Mouse (Mus musculus) forebrain, postnatal 0 days (tissue): ENCODE measurements around the gene Ckb. TPM values are rescaled to one million over a fixed set of nuclear protein-coding genes. Genes with fewer than 3 reads are reported as not detected.

Source experiments
- ATAC-seq: fragments of 200-750 bp; cut with Nextera tagmentation; 2 replicates; pipeline ENCODE4 v1.8.0; 2017; ENCODE audit warnings: mild to moderate bottlenecking, moderate library complexity
- DNase-seq: peaks from one replicate; pipeline ENCODE4 v3.0.0-alpha.2; 2015
- H3K27ac ChIP-seq: fragments of 300-500 bp; sonication (generic); 2 replicates; pipeline ENCODE4 v1.5.1; 2014; ENCODE audit warnings: low read depth, mild to moderate bottlenecking, antibody characterized with exemption, low read length, moderate library complexity, mixed read lengths
- H3K27me3 ChIP-seq: fragments of 300-500 bp; sonication (generic); 2 replicates; pipeline ENCODE4 v1.6.1; 2014; ENCODE audit warnings: mild to moderate bottlenecking, low read length, mixed read lengths; ENCODE audit not compliant: insufficient read depth
- H3K36me3 ChIP-seq: fragments of 300-500 bp; sonication (generic); 2 replicates; pipeline ENCODE4 v1.6.1; 2014; ENCODE audit warnings: mild to moderate bottlenecking, moderate library complexity; ENCODE audit not compliant: insufficient read depth
- H3K4me1 ChIP-seq: fragments of 300-500 bp; sonication (generic); 2 replicates; pipeline ENCODE4 v1.6.1; 2014; ENCODE audit warnings: antibody characterized with exemption; ENCODE audit not compliant: insufficient read depth
- H3K4me2 ChIP-seq: fragments of 300-500 bp; sonication (generic); 2 replicates; pipeline ENCODE4 v1.6.1; 2014; ENCODE audit warnings: low read depth, mild to moderate bottlenecking, moderate library complexity
- H3K4me3 ChIP-seq: fragments of 300-500 bp; sonication (generic); 2 replicates; pipeline ENCODE4 v1.5.1; 2014; ENCODE audit warnings: low read depth, low read length, mixed read lengths
- H3K9ac ChIP-seq: fragments of 300-500 bp; sonication (generic); 2 replicates; pipeline ENCODE4 v1.6.1; 2014; ENCODE audit warnings: mild to moderate bottlenecking
- H3K9me3 ChIP-seq: fragments of 300-500 bp; sonication (generic); 2 replicates; pipeline ENCODE4 v1.6.1; 2016; ENCODE audit warnings: low read length
- CTCF ChIP-seq: sonication (generic); IDR thresholded peaks from 2 replicates; pipeline ENCODE4 v1.5.1; 2016; ENCODE audit warnings: antibody characterized with exemption, control low read depth, low read depth
- WGBS: fragments of 180-500 bp; shearing (Covaris S2); extraction: QIAGEN DNeasy Blood & Tissue Kit; methylation state at CpG from one replicate; pipeline ENCODE4 v1.1.7; 2014; 5-methylcytosine and 5-hydroxymethylcytosine counted together
- polyA plus RNA-seq: library from polyadenylated mRNA; unstranded; fragments of >200 nt; fragmentation: Nextera tagmentation; extraction: Ambion mirVana; gene quantifications from 2 replicates; pipeline ENCODE4 v1.2.1, GENCODE M21; 2015
- total RNA-seq: library from RNA; depleted of rRNA; stranded (reverse); fragments of >200 nt; gene quantifications from 2 replicates; pipeline ENCODE4 v1.2.3, GENCODE M21; 2014

Ckb gene
- total and polyA plus RNA-seq, 2 experiments from 2014 or later: 1,430 to 1,650 TPM

DNA sequence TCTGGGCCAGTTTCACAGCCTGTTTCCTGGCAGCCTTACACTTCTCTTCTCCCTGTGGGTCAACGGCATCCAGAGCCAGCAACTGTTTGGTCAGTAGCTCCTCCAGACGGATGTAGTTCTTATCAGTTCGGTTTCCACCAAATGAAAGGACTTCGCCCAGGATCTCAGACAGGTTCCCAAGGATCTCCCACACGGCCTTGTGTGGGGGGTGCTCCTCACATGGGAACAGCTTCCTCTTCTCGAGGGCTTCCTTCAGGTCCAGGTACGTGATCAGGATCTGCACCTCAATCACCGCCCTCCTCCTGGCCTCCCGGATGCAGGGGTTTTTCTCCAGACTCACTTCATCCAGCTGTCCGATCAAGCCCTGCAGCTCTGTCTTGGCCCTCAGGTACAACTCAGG, 38.0 kb upstream of the Ckb start:
- Histone ChIP-seq H3K4me1 (peaks cover 13% of the 10 kb centered on the region), H3K4me3 (no peak overlapping the region), H3K4me2 (no peak overlapping the region), H3K27me3 (no peaks in the 10 kb centered on the region), H3K36me3 (peaks cover 40% of the 10 kb centered on the region), H3K27ac (no peak overlapping the region), H3K9me3 (no peaks in the 10 kb centered on the region), H3K9ac (no peak overlapping the region)
- ATAC-seq (no peak), DNase-seq (no peak)
- WGBS: 87% methylated on average over 10 of the region's 10 CpGs
- no peak for TF ChIP-seq CTCF

DNA sequence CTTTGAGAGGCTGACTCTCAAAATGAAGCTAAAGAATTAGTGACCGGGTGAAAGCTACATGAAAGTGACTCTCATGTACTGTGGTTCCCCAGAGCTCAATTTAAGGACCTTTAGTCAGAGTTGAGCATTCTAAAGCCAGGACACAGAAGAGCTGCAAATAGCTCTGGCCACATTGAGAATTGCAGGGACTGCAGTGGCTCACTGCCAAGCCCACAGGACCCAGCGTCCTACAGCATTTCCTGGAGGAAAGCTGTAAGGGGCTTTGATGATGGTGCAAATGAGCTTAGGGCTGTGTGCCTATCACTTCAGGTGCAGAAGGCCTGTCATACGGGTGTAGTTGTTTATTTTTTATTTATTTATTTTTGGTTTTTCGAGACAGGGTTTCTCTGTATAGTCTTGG, 36.0 kb upstream of the Ckb start:
- DNase-seq (no peak), ATAC-seq (no peak)
- no peaks in the 10 kb centered on the region for H3K9me3 ChIP-seq
- peaks cover 6% of the 10 kb centered on the region for H3K4me1 ChIP-seq
- 64% methylated on average over 4 of the region's 4 CpGs for WGBS
- H3K4me3 ChIP-seq: no peak overlapping the region
- H3K4me2 ChIP-seq: no peak overlapping the region
- H3K36me3 ChIP-seq: peaks cover 40% of the 10 kb centered on the region
- H3K27me3 ChIP-seq: no peaks in the 10 kb centered on the region
- TF ChIP-seq CTCF: no peak
- no peak overlapping the region for H3K9ac ChIP-seq
- peak overlapping the region; percentile 29; the same call in 1 of the 2 replicates for H3K27ac ChIP-seq

DNA sequence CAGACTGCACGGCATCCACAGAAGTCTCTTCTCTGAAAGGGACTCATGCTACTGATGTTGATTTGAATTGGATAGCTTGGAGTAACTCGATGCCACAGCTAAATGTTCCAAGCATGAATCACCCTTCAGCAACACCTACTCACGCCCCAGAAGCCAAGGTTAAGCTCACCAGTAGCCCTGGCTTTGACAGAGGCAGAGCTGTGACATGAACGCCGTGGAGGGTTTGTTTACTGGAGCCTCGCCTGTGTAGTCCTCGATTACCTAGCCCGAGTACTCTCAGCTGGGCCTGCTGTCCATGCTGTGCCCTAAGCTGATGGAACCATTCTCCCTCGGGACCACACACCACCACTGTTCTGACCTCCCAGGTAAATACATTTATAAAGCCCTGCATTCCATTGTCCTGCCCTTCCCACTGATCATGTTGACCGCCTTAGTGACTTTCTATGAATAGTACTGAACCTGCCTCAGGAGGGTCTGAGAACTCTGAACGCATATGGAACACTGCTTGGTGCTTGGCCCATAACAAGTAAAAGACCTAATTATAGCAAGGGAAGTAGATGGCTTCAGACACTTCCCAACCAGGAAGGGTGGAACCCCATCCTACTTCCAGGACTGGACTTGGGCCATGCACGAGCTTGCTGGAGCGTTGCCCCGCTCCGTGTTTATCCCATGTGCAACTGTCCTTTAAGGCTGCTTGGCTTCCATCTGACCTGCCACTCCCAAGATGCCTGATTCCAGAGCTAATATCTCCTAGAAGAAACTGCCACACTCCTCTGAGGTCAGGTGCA, 33.2 kb upstream of the Ckb start:
- Histone ChIP-seq H3K4me3 (no peak overlapping the region), H3K36me3 (peaks cover 31% of the 10 kb centered on the region), H3K9ac (no peak overlapping the region), H3K9me3 (no peaks in the 10 kb centered on the region), H3K4me1 (no peaks in the 10 kb centered on the region), H3K27ac (no peak overlapping the region), H3K27me3 (no peaks in the 10 kb centered on the region), H3K4me2 (no peak overlapping the region)
- 74% methylated on average over 15 of the region's 15 CpGs for WGBS
- TF ChIP-seq CTCF: no peak
- ATAC-seq (no peak), DNase-seq (no peak)

DNA sequence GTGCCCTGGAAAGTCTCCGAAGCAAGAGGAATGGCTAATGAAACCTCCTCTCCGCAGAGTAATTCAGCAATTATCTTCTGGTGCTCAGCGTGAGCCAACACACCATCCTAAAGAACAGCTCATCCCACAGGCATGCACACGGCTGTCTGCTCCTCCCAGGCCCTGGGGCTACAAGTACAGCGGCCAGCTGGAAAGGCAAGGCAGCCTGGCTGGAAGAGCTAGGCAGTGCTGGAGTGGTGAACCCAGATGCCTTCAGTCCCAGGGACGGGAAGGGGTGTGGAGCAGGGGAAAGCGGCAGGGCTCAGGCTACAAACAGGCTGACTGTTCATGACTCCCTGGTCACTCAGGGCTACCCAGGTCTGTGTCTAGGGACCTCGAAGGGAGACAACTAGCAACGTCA, 32.5 kb upstream of the Ckb start:
- H3K9me3 ChIP-seq: no peaks in the 10 kb centered on the region
- H3K4me3 ChIP-seq: no peak overlapping the region
- H3K4me1 ChIP-seq: no peaks in the 10 kb centered on the region
- no peak for TF ChIP-seq CTCF
- DNase-seq (no peak), ATAC-seq (no peak)
- no peak overlapping the region for H3K27ac ChIP-seq
- peaks cover 24% of the 10 kb centered on the region for H3K36me3 ChIP-seq
- 46% methylated on average over 9 of the region's 9 CpGs for WGBS
- no peak overlapping the region for H3K4me2 ChIP-seq
- no peak overlapping the region; the same call in 1 of the 2 replicates for H3K9ac ChIP-seq
- H3K27me3 ChIP-seq: no peaks in the 10 kb centered on the region

DNA sequence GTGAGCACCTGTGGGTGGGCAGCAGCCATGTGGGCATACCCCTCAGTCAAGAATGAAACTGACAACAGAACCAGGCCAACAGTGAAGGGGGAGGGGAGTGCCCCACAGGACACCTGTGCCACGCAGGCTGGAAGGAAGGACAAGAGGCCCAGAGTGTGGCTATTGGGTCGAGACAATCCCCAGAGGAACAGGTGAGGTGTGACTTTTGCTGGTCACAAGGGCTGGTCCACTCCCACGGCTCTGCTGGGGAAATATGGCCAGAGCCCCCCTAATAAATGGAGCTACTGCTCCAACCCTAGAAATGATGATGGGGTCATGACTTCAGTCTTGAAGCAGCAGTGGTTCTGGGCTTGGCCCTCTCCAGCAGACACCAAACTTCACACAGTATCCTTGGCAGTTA, 31.2 kb upstream of the Ckb start:
- Histone ChIP-seq H3K4me2 (no peak overlapping the region), H3K27ac (no peak overlapping the region), H3K36me3 (peaks cover 12% of the 10 kb centered on the region), H3K4me1 (no peaks in the 10 kb centered on the region), H3K9ac (no peak overlapping the region), H3K4me3 (no peak overlapping the region), H3K27me3 (no peaks in the 10 kb centered on the region), H3K9me3 (no peaks in the 10 kb centered on the region)
- no peak for ATAC-seq
- no peak for DNase-seq
- no peak for TF ChIP-seq CTCF
- 80% methylated on average over 3 of the region's 3 CpGs for WGBS

DNA sequence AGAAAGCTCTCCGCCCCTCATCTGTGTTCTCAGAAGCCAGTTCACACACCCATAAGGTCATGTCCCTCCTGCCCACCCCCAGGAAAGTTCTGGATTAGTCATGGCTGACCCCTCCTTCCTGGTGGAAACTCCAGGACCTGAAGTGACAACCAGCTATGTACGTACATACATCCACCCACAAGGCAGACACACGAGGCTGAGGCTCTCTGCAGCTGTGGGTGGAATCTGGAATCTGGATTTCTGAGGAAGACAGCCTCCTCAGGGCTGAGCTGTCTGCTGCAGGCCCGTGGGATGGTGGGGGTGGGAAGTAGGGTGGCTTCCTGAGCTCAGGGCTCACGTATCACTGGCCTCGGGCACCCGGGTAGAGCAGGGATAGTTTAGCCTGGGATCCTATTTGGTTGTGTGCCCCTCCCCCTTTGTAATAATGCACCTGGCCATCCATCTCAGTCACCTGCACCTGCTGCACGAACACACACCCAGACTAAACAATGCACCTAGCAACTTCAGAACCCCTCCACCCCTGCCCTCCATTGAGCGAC, 28.9 kb upstream of the Ckb start:
- Histone ChIP-seq H3K4me3 (no peak overlapping the region), H3K27ac (no peak overlapping the region), H3K9ac (no peak overlapping the region), H3K36me3 (no peaks in the 10 kb centered on the region), H3K27me3 (no peaks in the 10 kb centered on the region), H3K4me2 (no peak overlapping the region), H3K4me1 (no peaks in the 10 kb centered on the region), H3K9me3 (no peaks in the 10 kb centered on the region)
- no peak for TF ChIP-seq CTCF
- DNase-seq (no peak), ATAC-seq (no peak)
- 78% methylated on average over 9 of the region's 9 CpGs for WGBS

DNA sequence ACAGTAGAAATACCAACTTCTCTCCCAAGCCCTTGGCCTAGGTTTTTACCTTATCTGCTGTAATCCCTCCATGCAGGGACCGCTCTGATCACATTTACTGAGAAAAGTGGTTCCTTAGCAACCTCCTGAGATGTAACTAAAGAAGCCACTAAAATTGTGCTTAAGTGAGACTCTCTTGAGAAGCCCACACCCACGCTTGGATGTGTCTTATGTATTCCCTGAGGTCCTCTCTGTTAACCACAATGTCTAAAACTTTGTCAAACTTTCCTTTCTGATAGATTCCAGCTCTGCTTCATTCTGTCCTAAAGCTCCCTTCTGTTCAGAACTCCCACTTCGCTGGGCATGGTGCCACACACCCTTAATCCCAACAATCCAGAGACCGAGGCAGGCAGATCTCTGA, 27.4 kb upstream of the Ckb start:
- no peak overlapping the region for H3K9ac ChIP-seq
- no peaks in the 10 kb centered on the region for H3K27me3 ChIP-seq
- no peak overlapping the region for H3K4me3 ChIP-seq
- H3K4me1 ChIP-seq: peaks cover 9% of the 10 kb centered on the region
- 76% methylated on average over 4 of the region's 4 CpGs for WGBS
- H3K27ac ChIP-seq: no peak overlapping the region
- no peak overlapping the region for H3K4me2 ChIP-seq
- ATAC-seq (no peak), DNase-seq (no peak)
- no peaks in the 10 kb centered on the region for H3K36me3 ChIP-seq
- H3K9me3 ChIP-seq: no peaks in the 10 kb centered on the region
- TF ChIP-seq CTCF: no peak
